Mouse (Mus musculus) mouse trophoblast stem cell (cell line): Measurements from ENCODE around the gene Brsk2.
"Not testable (repeated sequence)": the region's sequence is repeated elsewhere in the genome, so short reads cannot be mapped to it uniquely, and the experiment has no call there.

Source experiments
- in situ Hi-C, 2 experiments: fragments of 300-500 bp; cut with MseI, MboI; formaldehyde crosslinking; loops; 2 replicates in 1 of 2; 3 replicates in 1 of 2; pipeline ENCODE4 v1.15.1; 2025

Gene Brsk2

GRCm38 (mm10) chr7:141948906-141949798 is at the start of gene Brsk2:
Gene Brsk2, plus strand, starts transcription at chr7:141949751.
- in situ Hi-C loops = loop anchor here (25.0 kb wide), 1 partner anchor 187 kb away; no protein-coding TSS in a partner anchor

DNA sequence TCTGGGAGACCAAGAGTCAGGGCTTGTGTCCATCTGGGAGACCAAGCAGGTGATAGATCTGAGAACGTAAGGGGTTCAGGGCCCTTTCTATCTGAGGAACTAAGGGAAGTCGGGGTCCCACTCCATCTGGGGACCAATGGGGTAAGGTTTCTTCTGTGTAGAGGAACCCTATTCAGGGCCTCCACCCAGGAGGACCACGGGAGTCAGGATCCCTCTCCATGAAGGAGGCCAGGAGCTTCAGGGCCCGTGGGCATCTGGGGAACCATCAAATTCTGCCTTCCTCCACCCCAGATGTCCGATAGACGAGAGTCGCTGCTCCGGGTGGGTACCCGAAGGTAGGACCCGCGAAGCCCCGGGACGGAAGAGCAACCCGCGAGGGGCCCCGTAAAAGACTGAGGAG is 47.7 kb upstream of the Brsk2 start:
- in situ Hi-C loops = no loop called here

GRCm38 (mm10) chr7:141902269-141902729 is 47.3 kb upstream of the Brsk2 start:
- in situ Hi-C loops = no loop called here

DNA sequence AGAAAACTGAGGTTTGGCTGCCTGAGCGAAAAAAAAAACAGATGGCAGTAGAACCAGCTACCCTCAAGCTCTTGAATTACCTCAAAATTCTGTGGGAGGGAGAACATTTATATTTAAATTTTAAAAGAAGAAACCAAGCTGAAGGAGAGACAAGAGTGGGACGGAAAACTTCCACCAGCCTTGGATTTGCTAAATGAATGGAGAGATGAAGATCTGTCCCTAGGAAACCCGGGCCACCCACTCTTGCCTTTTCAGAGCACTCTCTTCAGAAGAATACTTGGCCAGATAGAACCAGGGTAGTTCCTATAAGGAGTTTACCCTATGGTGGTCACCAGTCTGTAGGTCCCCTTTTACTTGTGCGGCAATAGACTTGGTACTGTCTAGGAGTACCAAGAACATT is 46.8 kb upstream of the Brsk2 start:
- in situ Hi-C loops = no loop called here

GRCm38 (mm10) chr7:141908591-141908990 is 41.0 kb upstream of the Brsk2 start:
- in situ Hi-C loops = no loop called here

GRCm38 (mm10) chr7:141911305-141911704 is 38.2 kb upstream of the Brsk2 start:
- in situ Hi-C loops = no loop called here

DNA sequence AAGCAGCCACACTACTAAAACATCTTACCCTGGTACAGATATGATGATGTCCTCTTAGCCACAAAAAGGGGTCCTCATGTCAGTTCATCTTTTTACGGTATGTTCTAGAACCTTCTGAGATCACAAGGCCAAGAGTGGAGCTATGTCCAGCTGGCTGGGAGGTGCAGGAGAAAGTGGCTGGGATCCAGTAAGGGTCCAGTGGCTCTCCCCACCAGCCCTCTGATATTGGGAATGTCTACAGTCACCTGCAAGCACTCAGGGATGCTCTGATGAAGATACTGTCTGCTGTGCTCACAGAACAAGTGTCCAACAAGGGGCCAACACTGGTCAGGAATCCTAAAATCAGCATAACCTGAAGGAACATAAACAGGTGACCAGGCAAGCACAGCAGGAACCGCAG is 31.1 kb upstream of the Brsk2 start, which contains the start of gene Tollip:
Gene Tollip (minus strand): TSS at position 101 of the 400 bp plus-strand sequence.
- in situ Hi-C loops = no loop called here

DNA sequence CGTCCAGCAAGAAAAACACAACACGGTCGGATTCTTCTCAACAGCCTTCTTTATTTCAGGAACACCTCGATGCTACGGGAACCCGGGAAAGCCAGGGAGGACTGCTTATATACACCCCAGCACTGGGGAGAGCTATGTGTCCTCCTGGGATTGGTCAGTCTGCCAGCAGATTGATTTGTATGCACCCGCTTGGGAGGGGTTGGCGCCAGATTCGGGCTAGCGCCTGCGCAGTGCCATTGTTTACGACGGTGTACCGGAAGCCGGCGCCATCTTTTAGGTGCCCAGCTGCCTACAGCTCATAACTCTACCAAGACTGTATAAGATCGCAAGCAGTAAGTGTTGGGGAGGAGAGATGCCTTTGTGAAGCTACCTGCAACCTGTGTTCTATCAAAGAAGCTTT is 25.4 kb upstream of the Brsk2 start:
- in situ Hi-C loops = not testable (repeated sequence)

DNA sequence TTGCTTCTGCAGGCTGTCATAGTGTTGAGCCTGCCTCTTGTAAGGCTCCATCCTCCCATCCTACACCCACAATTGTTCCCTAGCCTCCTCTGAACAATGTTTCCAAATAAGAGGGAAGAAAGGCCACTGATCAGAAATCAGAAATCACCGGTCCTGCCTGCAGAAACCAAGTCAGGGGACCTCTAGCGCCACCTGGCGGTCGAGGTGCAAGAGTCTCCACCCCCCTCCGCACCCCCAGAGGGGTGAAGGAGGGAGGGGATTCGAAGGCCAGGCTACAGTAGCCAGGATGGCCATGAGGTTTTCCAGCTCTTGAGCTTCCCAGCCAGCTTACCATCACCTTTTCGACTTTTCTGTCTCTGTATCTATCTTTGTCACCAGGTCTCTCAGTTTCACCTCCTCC is 24.6 kb upstream of the Brsk2 start:
- in situ Hi-C loops = loop anchor here (25.0 kb wide), 1 partner anchor 163 kb away; no protein-coding TSS in a partner anchor

DNA sequence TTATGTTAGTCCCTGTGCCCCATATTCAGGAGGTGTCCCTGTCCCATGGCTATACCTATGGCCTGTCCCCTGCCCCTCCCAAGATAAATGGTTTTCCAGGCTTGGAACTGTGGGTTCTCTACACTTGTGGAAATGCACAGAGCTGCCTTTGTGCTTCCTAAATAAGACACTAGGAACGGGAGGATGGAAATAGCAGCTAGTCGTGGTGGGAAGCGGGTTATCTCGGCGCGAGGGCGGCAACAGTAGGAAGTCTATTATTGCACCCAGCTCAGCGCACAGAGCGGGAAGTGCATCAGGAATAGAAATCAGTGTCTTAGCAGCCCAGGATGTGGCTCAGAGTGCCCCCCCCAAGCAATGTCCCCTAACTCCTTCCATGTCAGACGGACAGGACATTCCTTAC is 20.9 kb upstream of the Brsk2 start:
- in situ Hi-C loops = loop anchor here (25.0 kb wide), 1 partner anchor 166 kb away; no protein-coding TSS in a partner anchor

GRCm38 (mm10) chr7:141934128-141934898 is 15.2 kb upstream of the Brsk2 start:
- in situ Hi-C loops = loop anchor here (25.0 kb wide), 1 partner anchor 172 kb away; no protein-coding TSS in a partner anchor

DNA sequence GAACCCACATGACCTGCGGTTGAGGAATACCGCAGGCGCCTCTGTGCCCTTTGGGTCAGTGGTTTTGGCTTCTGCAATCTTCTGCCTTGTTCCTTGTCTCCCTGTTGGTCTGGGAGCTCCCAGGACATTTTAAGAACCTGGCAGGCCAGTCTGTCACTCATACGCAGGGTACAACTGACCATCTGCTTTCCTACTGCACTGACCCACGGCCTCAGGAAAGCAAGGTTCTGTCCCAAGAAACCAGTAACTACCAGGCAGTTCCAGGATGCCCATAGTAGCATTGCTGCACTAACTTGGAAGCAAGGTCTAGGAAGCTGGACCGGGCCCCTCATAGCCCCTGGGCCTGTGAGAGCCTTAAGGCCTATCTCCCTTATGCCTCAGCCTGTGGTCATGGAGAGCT is 14.6 kb upstream of the Brsk2 start:
- in situ Hi-C loops = loop anchor here (25.0 kb wide), 1 partner anchor 173 kb away; no protein-coding TSS in a partner anchor

GRCm38 (mm10) chr7:141943444-141943843 is 6.1 kb upstream of the Brsk2 start:
- in situ Hi-C loops = loop anchor here (25.0 kb wide), 1 partner anchor 181 kb away; no protein-coding TSS in a partner anchor

DNA sequence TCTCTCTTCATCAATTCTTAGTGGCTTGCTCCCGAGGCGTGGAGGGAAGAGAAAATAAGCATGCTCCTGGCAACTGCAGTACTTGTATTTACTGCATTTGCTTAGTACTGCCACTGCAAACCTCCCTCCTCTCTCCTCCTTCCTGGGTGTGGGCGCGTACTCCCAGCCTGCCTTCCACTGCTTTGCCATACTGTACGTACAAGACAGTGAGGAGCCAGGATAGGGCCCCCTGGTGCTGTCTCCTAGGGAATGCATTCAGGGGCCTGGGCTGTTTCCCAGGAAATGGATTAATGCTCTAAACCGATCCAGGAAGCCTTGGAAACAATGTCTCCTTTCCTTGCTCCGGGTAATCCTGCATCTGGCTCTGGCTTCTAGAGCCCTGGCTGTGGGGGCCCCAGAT is 3.6 kb upstream of the Brsk2 start:
- in situ Hi-C loops = loop anchor here (25.0 kb wide), 1 partner anchor 184 kb away; no protein-coding TSS in a partner anchor

DNA sequence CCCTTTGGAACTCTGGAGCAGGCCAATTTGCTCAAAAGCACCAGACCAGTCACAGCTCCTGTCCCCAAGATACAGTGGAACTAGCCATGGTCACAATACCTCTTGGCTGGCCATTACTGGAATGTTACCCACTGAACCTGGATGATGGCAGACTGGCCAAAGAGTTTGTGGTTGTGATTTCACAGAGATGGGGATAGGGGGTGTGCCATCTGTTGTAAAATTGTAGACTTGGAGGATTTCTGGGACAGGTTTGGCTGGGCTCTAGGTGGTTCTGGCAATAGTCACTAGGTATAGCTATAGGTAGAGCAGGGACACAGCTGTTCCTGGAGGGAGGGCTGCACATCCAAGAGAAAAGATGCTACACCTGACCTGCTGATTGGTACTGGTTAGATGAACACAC is 2.0 kb upstream of the Brsk2 start:
- in situ Hi-C loops = loop anchor here (25.0 kb wide), 1 partner anchor 185 kb away; no protein-coding TSS in a partner anchor

DNA sequence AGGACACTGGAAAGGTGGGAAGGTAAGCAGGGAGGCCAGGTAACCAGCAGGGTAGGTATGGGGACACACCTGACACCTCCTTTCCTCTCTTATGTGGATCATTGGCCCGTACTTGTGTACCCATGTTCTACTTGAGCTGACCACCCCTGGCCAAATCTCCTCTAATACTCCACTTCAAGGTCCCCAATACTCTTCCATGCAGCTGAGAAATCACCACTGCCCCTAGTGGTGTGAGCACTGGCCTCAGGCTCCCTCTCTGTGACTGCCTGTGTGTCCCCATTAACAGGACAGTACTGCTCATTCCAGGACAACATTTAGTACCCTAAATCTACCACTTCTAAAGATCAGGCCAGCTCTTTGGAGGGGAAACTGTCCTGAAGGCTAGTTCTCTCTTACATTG is 1.5 kb upstream of the Brsk2 start:
- in situ Hi-C loops = loop anchor here (25.0 kb wide), 1 partner anchor 186 kb away; no protein-coding TSS in a partner anchor

DNA sequence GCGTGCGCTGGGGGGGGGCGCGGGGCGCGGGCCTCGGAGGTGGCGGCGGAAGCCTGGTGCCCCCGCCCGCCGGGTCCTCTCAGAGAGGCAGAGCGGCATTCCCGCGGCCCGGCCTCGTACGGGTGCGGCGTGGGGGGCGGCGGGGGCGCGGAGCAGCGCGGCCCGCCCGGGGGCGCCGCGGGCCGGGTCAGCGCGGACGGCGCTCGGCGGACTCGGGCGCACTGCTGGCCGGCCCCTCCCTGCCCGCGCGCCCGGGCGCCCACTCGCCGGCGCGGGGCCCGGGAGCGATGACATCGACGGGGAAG is 200 bp downstream of the Brsk2 start:
- in situ Hi-C loops = loop anchor here (25.0 kb wide), 1 partner anchor 187 kb away; no protein-coding TSS in a partner anchor

DNA sequence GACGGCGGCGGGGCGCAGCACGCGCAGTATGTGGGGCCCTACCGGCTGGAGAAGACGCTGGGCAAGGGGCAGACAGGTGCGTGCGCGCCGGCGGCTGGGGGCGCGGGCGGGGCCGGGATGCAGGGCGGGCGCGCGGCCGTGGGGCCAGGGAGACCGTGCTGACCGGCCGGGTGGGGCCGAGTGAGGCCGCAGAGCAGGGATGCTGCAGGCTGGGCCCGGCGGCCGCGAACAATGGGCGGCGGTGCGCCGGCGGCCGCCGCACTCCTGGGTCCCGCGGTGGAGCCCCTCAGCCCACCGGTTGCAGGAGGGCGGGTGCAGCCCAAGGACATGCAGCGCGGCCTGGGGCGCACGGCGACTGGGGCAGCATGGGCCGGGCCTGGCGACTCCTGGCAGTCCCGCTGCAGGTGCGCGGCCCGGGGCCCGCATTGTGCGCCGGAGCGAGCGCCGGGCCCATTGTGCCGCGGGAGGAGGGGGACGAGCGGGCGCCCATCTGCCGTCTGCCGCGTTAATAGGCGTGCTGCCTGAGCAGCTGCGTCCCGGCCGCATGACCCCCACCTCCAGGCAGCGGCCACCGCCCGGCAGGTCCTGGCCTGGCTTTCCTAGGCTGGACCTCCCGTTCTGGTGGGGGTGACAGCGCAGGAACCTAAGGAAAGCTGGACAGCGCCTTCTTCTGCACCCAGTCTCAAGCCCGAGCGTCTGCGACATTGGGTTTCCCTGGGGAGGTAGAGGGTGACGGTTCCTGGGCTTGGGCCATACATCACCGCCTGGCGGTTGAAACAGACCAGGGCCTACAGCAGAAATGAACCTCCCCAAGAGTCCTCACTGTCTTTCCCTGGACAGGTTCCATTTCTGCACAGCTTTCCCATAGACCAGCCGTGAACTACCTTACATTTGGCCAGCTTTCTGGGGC is 808 bp downstream of the Brsk2 start:
- in situ Hi-C loops = no loop called here

GRCm38 (mm10) chr7:141951821-141952220 is 2.3 kb downstream of the Brsk2 start:
- in situ Hi-C loops = no loop called here

GRCm38 (mm10) chr7:141952920-141953319 is 3.4 kb downstream of the Brsk2 start:
- in situ Hi-C loops = no loop called here

DNA sequence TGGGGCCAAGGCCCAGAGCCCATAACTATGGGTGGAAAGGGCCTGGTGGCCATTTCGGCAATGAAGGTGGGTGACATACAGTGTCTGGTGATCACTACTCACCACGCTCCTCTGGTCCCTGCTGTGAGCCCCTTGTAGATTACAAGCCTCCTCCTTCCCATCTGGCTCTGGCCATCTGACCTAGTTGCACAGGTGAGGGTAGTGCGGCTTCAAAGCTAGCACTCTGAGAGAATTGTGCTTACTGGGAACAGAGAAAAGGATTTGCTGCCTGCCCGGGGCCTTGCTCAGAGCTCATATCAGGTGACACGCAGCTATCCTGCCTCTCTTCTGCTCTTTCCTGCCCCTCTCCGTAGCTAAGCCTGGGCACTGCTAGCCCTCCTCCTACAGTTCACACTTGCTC is 4.1 kb downstream of the Brsk2 start:
- in situ Hi-C loops = no loop called here
